Mouse (Mus musculus) CH12.LX (cell line): Measurements from ENCODE around the gene Gm20521. TPM values are rescaled to one million over a fixed set of nuclear protein-coding genes. Genes with fewer than 3 reads are reported as not detected.

Experiments used
- DNase-seq: peaks from one replicate; pipeline ENCODE4 v3.0.0-alpha.2; 2013; ENCODE audit errors: extremely low read depth
- H3K27ac ChIP-seq: 2 replicates; pipeline ENCODE4 v1.5.1; 2012; ENCODE audit warnings: low read depth, mild to moderate bottlenecking, control low read depth, moderate library complexity; ENCODE audit not compliant: insufficient read depth
- H3K27me3 ChIP-seq: replicated peaks from 2 replicates; pipeline ENCODE3; 2012; ENCODE audit warnings: inconsistent platforms
- H3K36me3 ChIP-seq, 2 experiments: replicated peaks in 1 of 2; 2 replicates each; pipeline versions ENCODE3 to v1.6.1; 2012; ENCODE audit warnings: inconsistent platforms in 1 of 2, low read length in 1 of 2, mild to moderate bottlenecking in 1 of 2, mixed read lengths in 1 of 2, moderate library complexity in 1 of 2; ENCODE audit not compliant: control insufficient read depth in 1 of 2, insufficient read depth in 1 of 2
- H3K4me1 ChIP-seq, 2 experiments: 2 replicates each; pipeline ENCODE4 v1.6.1; 2012; ENCODE audit warnings: inconsistent platforms in 1 of 2, moderate library complexity in 1 of 2; ENCODE audit not compliant: insufficient read depth in 2 of 2, control insufficient read depth in 1 of 2
- H3K4me2 ChIP-seq: 2 replicates; pipeline ENCODE4 v1.6.1; 2012; ENCODE audit warnings: low read depth, mild to moderate bottlenecking, control low read depth; ENCODE audit not compliant: poor library complexity, insufficient read depth, severe bottlenecking
- H3K4me3 ChIP-seq, 3 experiments: fragments of 150-350 bp in 1 of 3; sonication (generic) in 1 of 3; replicated peaks in 1 of 3; 2 replicates each; pipeline versions ENCODE3 to v1.5.1; 2011 to 2012; ENCODE audit warnings: low read depth in 2 of 3, low read length in 2 of 3, mild to moderate bottlenecking in 2 of 3, moderate library complexity in 2 of 3, control low read depth in 1 of 3, improper control_type of control experiment in 1 of 3, inconsistent platforms in 1 of 3, mixed read lengths in 1 of 3; ENCODE audit not compliant: poor library complexity in 1 of 3
- H3K79me2 ChIP-seq: replicated peaks from 2 replicates; pipeline ENCODE4 v1.6.1; 2012; ENCODE audit warnings: mild to moderate bottlenecking, moderate library complexity; ENCODE audit not compliant: control insufficient read depth, poor library complexity, insufficient read depth, severe bottlenecking; ENCODE audit errors: extremely low read depth
- H3K9ac ChIP-seq: 2 replicates; pipeline ENCODE4 v1.6.1; 2012; ENCODE audit warnings: low read depth, mild to moderate bottlenecking, control low read depth, moderate library complexity; ENCODE audit not compliant: insufficient read depth
- H3K9me3 ChIP-seq: replicated peaks from 2 replicates; pipeline ENCODE3; 2012; ENCODE audit warnings: low read length, inconsistent platforms, mixed read lengths
- CHD1 ChIP-seq: IDR thresholded peaks from 2 replicates; pipeline ENCODE4 v1.6.1; 2012; ENCODE audit warnings: low read depth, low read length, improper control_type of control experiment, inconsistent platforms
- CHD2 ChIP-seq: IDR thresholded peaks from 2 replicates; pipeline ENCODE4 v1.6.1; 2011; ENCODE audit warnings: low read length, improper control_type of control experiment
- E2F4 ChIP-seq: IDR thresholded peaks from 2 replicates; pipeline ENCODE4 v1.6.1; 2011; ENCODE audit warnings: low read depth, low read length, improper control_type of control experiment; ENCODE audit not compliant: insufficient replicate concordance
- ELF1 ChIP-seq: IDR thresholded peaks from 2 replicates; pipeline ENCODE4 v1.6.1; 2014; ENCODE audit warnings: low read depth, mild to moderate bottlenecking, inconsistent platforms, low read length, improper control_type of control experiment
- ETS1 ChIP-seq: conservative IDR thresholded peaks from 2 replicates; pipeline ENCODE4 v1.6.1; 2012; ENCODE audit warnings: low read depth, mild to moderate bottlenecking, inconsistent platforms, low read length, improper control_type of control experiment, moderate library complexity
- GABPA ChIP-seq: IDR thresholded peaks from 2 replicates; pipeline ENCODE4 v1.6.1; 2012; ENCODE audit warnings: low read depth, low read length, improper control_type of control experiment, inconsistent platforms; ENCODE audit not compliant: insufficient replicate concordance
- IRF4 ChIP-seq: IDR thresholded peaks from 2 replicates; pipeline ENCODE4 v1.6.1; 2014; ENCODE audit warnings: low read depth, mild to moderate bottlenecking, inconsistent platforms, low read length, improper control_type of control experiment
- JUND ChIP-seq: conservative IDR thresholded peaks from 2 replicates; pipeline ENCODE4 v1.6.1; 2011; ENCODE audit warnings: low read depth, low read length, improper control_type of control experiment
- KAT2A ChIP-seq: IDR thresholded peaks from 2 replicates; pipeline ENCODE4 v1.6.1; 2012; ENCODE audit warnings: low read length, improper control_type of control experiment, inconsistent platforms; ENCODE audit not compliant: insufficient replicate concordance
- MAZ ChIP-seq: IDR thresholded peaks from 2 replicates; pipeline ENCODE4 v1.6.1; 2012; ENCODE audit warnings: low read depth, mild to moderate bottlenecking, inconsistent platforms, low read length, improper control_type of control experiment, moderate library complexity
- NRF1 ChIP-seq: IDR thresholded peaks from 2 replicates; pipeline ENCODE4 v1.6.1; 2014; ENCODE audit warnings: low read depth, mild to moderate bottlenecking, inconsistent platforms, low read length, improper control_type of control experiment, moderate library complexity
- POLR2A ChIP-seq: IDR thresholded peaks from 2 replicates; pipeline ENCODE4 v1.6.1; 2011; ENCODE audit warnings: low read depth, mild to moderate bottlenecking, improper control_type of control experiment, low read length
- POLR2AphosphoS2 ChIP-seq: IDR thresholded peaks from 2 replicates; pipeline ENCODE4 v1.6.1; 2011; ENCODE audit warnings: low read depth, low read length, improper control_type of control experiment
- RAD21 ChIP-seq: IDR thresholded peaks from 2 replicates; pipeline ENCODE4 v1.6.1; 2011; ENCODE audit warnings: low read depth, mild to moderate bottlenecking, low read length, improper control_type of control experiment, moderate library complexity
- SMC3 ChIP-seq: IDR thresholded peaks from 2 replicates; pipeline ENCODE4 v1.6.1; 2011; ENCODE audit warnings: low read depth, low read length, improper control_type of control experiment
- TBP ChIP-seq: conservative IDR thresholded peaks from 2 replicates; pipeline ENCODE4 v1.6.1; 2011; ENCODE audit warnings: low read depth, low read length, improper control_type of control experiment
- USF1 ChIP-seq: IDR thresholded peaks from 2 replicates; pipeline ENCODE4 v1.6.1; 2014; ENCODE audit warnings: low read depth, mild to moderate bottlenecking, inconsistent platforms, low read length, improper control_type of control experiment
- ZKSCAN1 ChIP-seq: IDR thresholded peaks from 2 replicates; pipeline ENCODE4 v1.6.1; 2012; ENCODE audit warnings: low read depth, inconsistent platforms, low read length, improper control_type of control experiment, borderline replicate concordance
- ZMIZ1 ChIP-seq: IDR thresholded peaks from 2 replicates; pipeline ENCODE4 v1.6.1; 2012; ENCODE audit warnings: low read depth, mild to moderate bottlenecking, inconsistent platforms, low read length, improper control_type of control experiment
- dilution Hi-C: fragments of 300-500 bp; cut with MboI; formaldehyde crosslinking; loops from 2 replicates; pipeline ENCODE4 v1.14.3; 2020; ENCODE audit warnings: low sequenced_read_pairs; ENCODE audit not compliant: extremely low pct_unique_long_range_greater_than_20kb, extremely low pct_ligation_motif_present
- in situ Hi-C: fragments of 300-500 bp; cut with MboI; formaldehyde crosslinking; loops from 3 replicates; pipeline ENCODE4 v1.14.3; 2019; ENCODE audit warnings: low sequenced_read_pairs, low pct_ligation_motif_present, low pct_unique_long_range_greater_than_20kb, mixed read lengths
- polyA plus RNA-seq: library from polyadenylated mRNA; unstranded; fragments of >175 nt; gene quantifications from 2 replicates; pipeline ENCODE4 v1.2.1, GENCODE M21; 2012; ENCODE audit warnings: low read depth; ENCODE audit not compliant: insufficient read length
- total RNA-seq, 2 experiments: library from RNA; depleted of rRNA; stranded (reverse); fragments of 300-350 nt in 1 of 2; fragments of >200 nt in 1 of 2; gene quantifications; 2 replicates each; pipeline ENCODE4 v1.2.3; 2012 to 2014

The Gm20521 gene
- total and polyA plus RNA-seq, 3 experiments = not detected

- H3K9ac ChIP-seq = no peak overlapping the region
- in situ Hi-C loops = no loop called here
- peaks cover 7 to 20% of the 10 kb centered on the region in 2 experiments for H3K4me1 ChIP-seq
- no peaks in the 10 kb centered on the region for H3K79me2 ChIP-seq
- H3K4me2 ChIP-seq = no peak overlapping the region
- no peak for TF ChIP-seq CHD1
- TF ChIP-seq ZMIZ1 = no peak
- TF ChIP-seq TBP = no peak
- no peak for TF ChIP-seq MAZ
- no peak for TF ChIP-seq NRF1
- no peak for TF ChIP-seq IRF4
- no peak for TF ChIP-seq ZKSCAN1
- TF ChIP-seq GABPA = no peak
- TF ChIP-seq ETS1 = no peak
- no peak for TF ChIP-seq JUND
- TF ChIP-seq KAT2A = no peak
- TF ChIP-seq CHD2 = no peak
- no peak for TF ChIP-seq USF1
- TF ChIP-seq POLR2AphosphoS2 = no peak
- TF ChIP-seq RAD21 = no peak
- TF ChIP-seq SMC3 = no peak
- TF ChIP-seq POLR2A = no peak
- TF ChIP-seq E2F4 = no peak
- TF ChIP-seq, all 38 proteins: peak for 0
- dilution Hi-C loops = no loop called here
- Histone ChIP-seq H3K9me3 (no peaks in the 10 kb centered on the region), H3K27ac (no peak overlapping the region), H3K27me3 (peaks cover 50% of the 10 kb centered on the region), H3K36me3 (no peaks in the 10 kb centered on the region), H3K4me3 (no peak overlapping the region)
- DNase-seq = no peak
These were observed 59.2 kb downstream of the Gm20521 start for GRCm38 (mm10) chr14:54942479-54942878.

- dilution Hi-C loops = no loop called here
- DNase-seq = no peak
- Histone ChIP-seq H3K4me3 (no peak overlapping the region), H3K79me2 (no peaks in the 10 kb centered on the region), H3K4me1 (peaks cover 7 to 20% of the 10 kb centered on the region in 2 experiments), H3K27ac (no peak overlapping the region), H3K9me3 (no peaks in the 10 kb centered on the region), H3K4me2 (no peak overlapping the region), H3K27me3 (peaks cover 47% of the 10 kb centered on the region), H3K9ac (no peak overlapping the region), H3K36me3 (no peaks in the 10 kb centered on the region)
- in situ Hi-C loops = no loop called here
- no peak for TF ChIP-seq ELF1
- no peak for TF ChIP-seq ZMIZ1
These were observed 60.7 kb downstream of the Gm20521 start for GRCm38 (mm10) chr14:54943971-54944370.
